Mouse (Mus musculus) myocyte (in vitro differentiated cells): ENCODE data around the gene Adgrf5. TPM values are rescaled to one million over a fixed set of nuclear protein-coding genes. Genes with fewer than 3 reads are reported as not detected.
"Not testable (repeated sequence)": the region's sequence is repeated elsewhere in the genome, so short reads cannot be mapped to it uniquely, and the experiment has no call there.

Source experiments
- H3K27me3 ChIP-seq: one replicate; pipeline ENCODE4 v1.6.1; 2011; ENCODE audit not compliant: control insufficient read depth, insufficient read depth, insufficient read length
- H3K36me3 ChIP-seq: one replicate; pipeline ENCODE4 v1.6.1; 2011; ENCODE audit not compliant: control insufficient read depth, insufficient read depth
- H3K4me2 ChIP-seq: one replicate; pipeline ENCODE4 v1.6.1; 2011; ENCODE audit warnings: low read depth, control low read depth
- H3K4me3 ChIP-seq: one replicate; pipeline ENCODE4 v1.5.1; 2011; ENCODE audit warnings: mild to moderate bottlenecking, control low read depth, moderate library complexity
- H3K79me2 ChIP-seq: one replicate; pipeline ENCODE4 v1.6.1; 2011; ENCODE audit not compliant: control insufficient read depth, insufficient read depth
- H3ac ChIP-seq: one replicate; pipeline ENCODE4 v1.6.1; 2011; ENCODE audit not compliant: control insufficient read depth, insufficient read length
- CEBPB ChIP-seq: IDR thresholded peaks from 2 replicates; pipeline ENCODE4 v1.6.1; 2011; ENCODE audit warnings: mild to moderate bottlenecking, moderate library complexity; ENCODE audit not compliant: poor library complexity, insufficient read depth, severe bottlenecking
- E2F4 ChIP-seq: IDR thresholded peaks from one replicate; pipeline ENCODE4 v1.6.1; 2011; ENCODE audit warnings: mild to moderate bottlenecking, control low read depth, moderate library complexity; ENCODE audit not compliant: insufficient read depth
- MAX ChIP-seq: IDR thresholded peaks from one replicate; pipeline ENCODE4 v1.6.1; 2011; ENCODE audit warnings: low read depth, mild to moderate bottlenecking, control low read depth
- MYOD1 ChIP-seq, 3 experiments: IDR thresholded peaks; one replicate each; pipeline ENCODE4 v1.6.1; 2011; ENCODE audit warnings: control low read depth in 2 of 3, low read depth in 2 of 3, mild to moderate bottlenecking in 2 of 3, moderate library complexity in 1 of 3; ENCODE audit not compliant: insufficient read length in 2 of 3, control insufficient read depth in 1 of 3
- MYOG ChIP-seq, 3 experiments: IDR thresholded peaks; one replicate each; pipeline ENCODE4 v1.6.1; 2011; ENCODE audit warnings: control low read depth in 2 of 3, low read depth in 2 of 3, mild to moderate bottlenecking in 2 of 3; ENCODE audit not compliant: insufficient read length in 2 of 3, control insufficient read depth in 1 of 3, insufficient read depth in 1 of 3
- POLR2A ChIP-seq: IDR thresholded peaks from one replicate; pipeline ENCODE4 v1.6.1; 2011; ENCODE audit warnings: low read depth, mild to moderate bottlenecking, control low read depth, moderate library complexity; ENCODE audit not compliant: insufficient read length
- POLR2AphosphoS2 ChIP-seq: IDR thresholded peaks from one replicate; pipeline ENCODE4 v1.6.1; 2011; ENCODE audit warnings: low read depth, control low read depth; ENCODE audit not compliant: insufficient read length
- REST ChIP-seq: IDR thresholded peaks from one replicate; pipeline ENCODE4 v1.6.1; 2011; ENCODE audit warnings: mild to moderate bottlenecking, control low read depth, moderate library complexity; ENCODE audit not compliant: insufficient read depth, insufficient read length
- SRF ChIP-seq: IDR thresholded peaks from one replicate; pipeline ENCODE4 v1.6.1; 2011; ENCODE audit warnings: low read depth; ENCODE audit not compliant: control insufficient read depth, insufficient read length
- TCF12 ChIP-seq: IDR thresholded peaks from one replicate; pipeline ENCODE4 v1.6.1; 2011; ENCODE audit warnings: mild to moderate bottlenecking, control low read depth; ENCODE audit not compliant: poor library complexity, insufficient read depth, severe bottlenecking
- TCF3 ChIP-seq: IDR thresholded peaks from one replicate; pipeline ENCODE4 v1.6.1; 2011; ENCODE audit warnings: low read depth, control low read depth; ENCODE audit not compliant: insufficient read length
- USF1 ChIP-seq: IDR thresholded peaks from one replicate; pipeline ENCODE4 v1.6.1; 2011; ENCODE audit warnings: low read depth, mild to moderate bottlenecking, control low read depth, moderate library complexity
- polyA plus RNA-seq: library from polyadenylated mRNA; unstranded; fragments of >200 nt; fragmentation: generic; extraction: Trizol; gene quantifications from one replicate; pipeline ENCODE4 v1.2.1, GENCODE M21; 2012; ENCODE audit warnings: missing spikeins

Adgrf5 gene
- polyA plus RNA-seq, 1 experiment: 0.04 TPM

- Histone ChIP-seq H3K4me2 (no peak overlapping the region), H3K27me3 (no peaks in the 10 kb centered on the region), H3K79me2 (no peaks in the 10 kb centered on the region), H3K4me3 (no peak overlapping the region), H3ac (no peak overlapping the region), H3K36me3 (no peaks in the 10 kb centered on the region)
- TF ChIP-seq POLR2AphosphoS2 (no peak), SRF (no peak), MAX (no peak), CEBPB (no peak), E2F4 (no peak), POLR2A (no peak)
Observed at GRCm38 (mm10) chr17:43338279-43338678, 22.0 kb upstream of the Adgrf5 start.

- not testable (repeated sequence) for H3ac ChIP-seq, H3K27me3 ChIP-seq, H3K79me2 ChIP-seq, H3K36me3 ChIP-seq, H3K4me3 ChIP-seq, H3K4me2 ChIP-seq
Observed at GRCm38 (mm10) chr17:43346499-43346898, 13.8 kb upstream of the Adgrf5 start.

- Histone ChIP-seq H3K4me3 (no peak overlapping the region), H3K79me2 (no peaks in the 10 kb centered on the region), H3ac (no peak overlapping the region), H3K4me2 (no peak overlapping the region), H3K36me3 (no peaks in the 10 kb centered on the region), H3K27me3 (no peaks in the 10 kb centered on the region)
- TF ChIP-seq POLR2AphosphoS2: no peak
- no peak for TF ChIP-seq REST
- no peak for TF ChIP-seq CEBPB
- no peak for TF ChIP-seq TCF3
- TF ChIP-seq MYOG (IDR thresholded peaks at IDR 0.05; ENCODE audit: control insufficient read depth in 1 of 3, insufficient read depth in 1 of 3, insufficient read length in 2 of 3, low read depth in 2 of 3): no peak
Observed at GRCm38 (mm10) chr17:43357902-43358539, 2.2 kb upstream of the Adgrf5 start.

GRCm38 (mm10) chr17:43361021-43361420 lies 770 bp downstream of the Adgrf5 start:
- Histone ChIP-seq H3K27me3 (no peaks in the 10 kb centered on the region), H3K4me2 (no peak overlapping the region), H3ac (no peak overlapping the region), H3K36me3 (no peaks in the 10 kb centered on the region), H3K4me3 (no peak overlapping the region), H3K79me2 (no peaks in the 10 kb centered on the region)
- TF ChIP-seq POLR2A (no peak), MAX (no peak), REST (no peak), USF1 (no peak), CEBPB (no peak), TCF3 (no peak), SRF (no peak)

GRCm38 (mm10) chr17:43362362-43362761 lies 2.1 kb downstream of the Adgrf5 start:
- TF ChIP-seq E2F4 (no peak), MYOG (IDR thresholded peaks at IDR 0.05; ENCODE audit: control insufficient read depth in 1 of 3, insufficient read depth in 1 of 3, insufficient read length in 2 of 3, low read depth in 2 of 3) (no peak), POLR2A (no peak), TCF3 (no peak), MAX (no peak)
- no peaks in the 10 kb centered on the region for H3K79me2 ChIP-seq
- H3K4me3 ChIP-seq: no peak overlapping the region
- no peak overlapping the region for H3K4me2 ChIP-seq
- no peak overlapping the region for H3ac ChIP-seq
- no peaks in the 10 kb centered on the region for H3K36me3 ChIP-seq
- no peaks in the 10 kb centered on the region for H3K27me3 ChIP-seq

- H3K4me3 ChIP-seq: no peak overlapping the region
- H3K4me2 ChIP-seq: no peak overlapping the region
- no peaks in the 10 kb centered on the region for H3K36me3 ChIP-seq
Observed at GRCm38 (mm10) chr17:43362881-43363280, 2.6 kb downstream of the Adgrf5 start.

More at GRCm38 (mm10) chr17:43362881-43363280, 2.6 kb downstream of the Adgrf5 start:
- TF ChIP-seq TCF12: no peak
- no peak for TF ChIP-seq MYOD1 (IDR thresholded peaks at IDR 0.05; ENCODE audit: control insufficient read depth in 1 of 3, insufficient read length in 2 of 3, low read depth in 2 of 3)
- no peak for TF ChIP-seq CEBPB
- TF ChIP-seq POLR2A: no peak
- no peak for TF ChIP-seq POLR2AphosphoS2
- no peak for TF ChIP-seq USF1
- TF ChIP-seq SRF: no peak
- TF ChIP-seq REST: no peak
- TF ChIP-seq MYOG (IDR thresholded peaks at IDR 0.05; ENCODE audit: control insufficient read depth in 1 of 3, insufficient read depth in 1 of 3, insufficient read length in 2 of 3, low read depth in 2 of 3): no peak
- TF ChIP-seq E2F4: no peak
- no peak for TF ChIP-seq MAX
- no peak for TF ChIP-seq TCF3
- Histone ChIP-seq H3ac (no peak overlapping the region), H3K79me2 (no peaks in the 10 kb centered on the region), H3K27me3 (no peaks in the 10 kb centered on the region)
